Mouse (Mus musculus) kidney, adult 11 months (tissue): ENCODE results near the gene Tmc2.

Experiments used
- DNase-seq: peaks from one replicate; pipeline ENCODE4 v3.0.0; 2022

Tmc2 gene

GRCm38 (mm10) chr2:130297580-130297979 lies 102.6 kb downstream of the Tmc2 start:
- no peak for DNase-seq

GRCm38 (mm10) chr2:130303014-130303413 lies 108.0 kb downstream of the Tmc2 start:
- DNase-seq = no peak
